Mouse (Mus musculus) left cerebral cortex, postnatal 10 days (tissue): ENCODE results near the gene Trim72. TPM values are rescaled to one million over a fixed set of nuclear protein-coding genes. Genes with fewer than 3 reads are reported as not detected.
"Not testable (repeated sequence)": the region's sequence is repeated elsewhere in the genome, so short reads cannot be mapped to it uniquely, and the experiment has no call there.

Experiments used
- DNase-seq, 2 experiments: peaks; one replicate each; pipeline ENCODE4 v3.0.0; 2021 to 2022; ENCODE audit warnings: low spot score in 2 of 2, mixed read lengths in 1 of 2; ENCODE audit errors: extremely low spot score in 1 of 2
- intact Hi-C: fragments of 180-260 bp; cut with DNase I; formaldehyde crosslinking; loops from one replicate; pipeline ENCODE4 v1.15.1; 2025
- total RNA-seq, 2 experiments: library from RNA; stranded (reverse); gene quantifications; 2 replicates each; pipeline ENCODE4 v1.2.3; 2021

The Trim72 gene
- total RNA-seq, 2 experiments from 2014 or later, result 0.39 to 0.62 TPM

GRCm38 (mm10) chr7:128004487-128005362 is 976 bp downstream of the Trim72 start:
- intact Hi-C loops, result no loop called here
- DNase-seq, result peak in 1 of 2 experiments; percentile 37

GRCm38 (mm10) chr7:128006193-128006592 is 2.4 kb downstream of the Trim72 start:
- intact Hi-C loops, result no loop called here

DNA sequence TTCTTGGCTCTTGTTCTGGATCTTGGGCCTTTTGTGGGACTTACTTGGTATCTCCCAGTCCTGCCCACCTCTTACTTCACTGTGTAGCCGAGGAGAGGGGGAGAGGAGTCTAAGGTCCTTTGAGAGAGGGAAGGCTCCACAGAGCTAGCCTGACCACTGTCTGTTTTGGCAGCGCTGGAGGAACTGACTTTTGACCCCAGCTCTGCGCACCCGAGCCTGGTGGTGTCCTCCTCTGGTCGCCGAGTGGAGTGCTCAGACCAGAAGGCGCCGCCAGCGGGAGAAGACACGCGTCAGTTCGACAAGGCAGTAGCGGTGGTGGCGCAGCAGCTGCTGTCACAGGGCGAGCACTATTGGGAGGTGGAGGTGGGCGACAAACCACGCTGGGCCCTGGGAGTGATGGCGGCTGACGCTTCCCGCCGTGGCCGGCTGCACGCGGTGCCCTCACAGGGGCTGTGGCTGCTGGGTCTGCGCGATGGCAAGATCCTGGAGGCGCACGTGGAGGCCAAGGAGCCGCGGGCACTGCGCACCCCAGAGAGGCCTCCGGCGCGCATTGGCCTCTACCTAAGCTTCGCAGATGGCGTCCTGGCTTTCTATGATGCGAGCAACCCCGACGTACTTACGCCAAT is 6.1 kb downstream of the Trim72 start:
- intact Hi-C loops, result no loop called here
- DNase-seq, result peak in 1 of 2 experiments; percentile 34

More at GRCm38 (mm10) chr7:128006193-128006592, 2.4 kb downstream of the Trim72 start:
- DNase-seq, result no peak

DNA sequence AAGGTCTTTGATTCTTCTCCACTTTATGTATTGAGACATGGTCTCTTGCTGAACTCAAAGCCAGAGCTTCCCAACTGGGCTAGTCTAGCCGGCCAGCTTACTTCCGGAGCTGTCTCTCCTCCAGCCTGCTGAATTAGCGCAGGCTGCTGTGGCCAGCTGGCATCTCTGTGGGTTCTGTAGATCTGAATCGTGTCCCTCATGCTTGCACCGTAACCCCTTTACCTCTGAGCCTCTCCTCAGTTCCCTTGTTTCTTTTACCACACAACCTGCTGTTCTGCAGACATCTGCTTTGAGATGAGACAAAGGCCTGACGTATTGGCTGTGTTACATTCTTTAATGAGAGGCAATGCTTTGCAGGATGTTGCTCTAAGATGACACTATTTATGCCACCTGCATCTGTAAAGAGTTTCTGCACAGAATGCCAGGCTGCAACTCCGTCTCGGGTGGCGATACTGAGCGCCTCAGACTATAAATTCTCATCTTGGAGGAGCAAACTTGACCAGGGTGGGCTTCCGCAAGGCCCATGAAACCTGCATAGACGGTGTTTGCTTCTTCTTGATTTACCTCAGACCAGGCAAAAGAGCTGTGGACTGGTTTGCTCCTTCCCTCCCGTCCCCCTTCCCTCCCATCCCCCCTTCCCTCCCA is 8.5 kb downstream of the Trim72 start:
- no peak for DNase-seq
- intact Hi-C loops, result no loop called here

- intact Hi-C loops, result no loop called here
- DNase-seq, result no peak
These were observed 9.4 kb downstream of the Trim72 start for GRCm38 (mm10) chr7:128013116-128013515.

GRCm38 (mm10) chr7:128016134-128016533 is 12.4 kb downstream of the Trim72 start:
- DNase-seq, intact Hi-C loops: not testable (repeated sequence)

GRCm38 (mm10) chr7:128016650-128017049 is 12.9 kb downstream of the Trim72 start:
- intact Hi-C loops, result no loop called here
- DNase-seq, result no peak

DNA sequence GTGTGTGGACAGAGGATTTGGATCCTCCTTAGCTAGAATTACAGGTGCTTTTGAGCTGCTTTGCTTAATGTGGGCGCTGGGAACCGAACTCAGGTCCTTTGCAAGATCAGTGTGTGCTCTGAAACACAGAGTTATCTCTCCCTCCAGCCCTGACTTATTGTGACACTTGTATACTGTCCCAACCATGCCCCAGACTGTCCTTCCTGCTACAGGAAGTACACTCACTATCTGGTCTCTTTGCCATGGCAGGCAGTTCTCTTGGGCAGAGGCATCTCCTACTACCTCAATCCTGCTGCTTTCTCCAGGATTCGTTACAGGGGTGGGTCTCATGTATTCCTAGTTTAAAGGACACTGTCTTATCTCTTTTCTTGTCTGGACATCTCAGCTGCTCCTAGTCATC is 14.5 kb downstream of the Trim72 start:
- intact Hi-C loops, result no loop called here
- no peak for DNase-seq

DNA sequence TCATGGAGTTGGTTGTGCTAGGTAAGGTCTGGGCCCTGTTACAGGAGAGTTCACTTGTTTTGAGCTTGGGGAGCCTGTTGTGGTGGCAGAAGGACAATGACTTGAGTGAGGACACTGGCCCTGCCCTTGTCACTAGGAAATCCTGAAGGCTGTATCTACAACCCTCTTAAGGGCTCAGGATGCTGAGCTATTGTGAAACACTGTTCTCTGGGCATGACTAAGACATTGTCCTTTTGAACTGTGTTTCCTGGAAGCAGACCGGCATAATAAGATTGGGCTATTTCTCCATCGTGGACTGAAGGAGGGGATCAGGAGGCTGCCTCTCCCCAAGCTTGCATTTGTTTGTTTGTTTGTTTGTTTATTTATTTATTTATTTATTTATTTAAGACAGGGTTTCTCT is 15.4 kb downstream of the Trim72 start:
- intact Hi-C loops, result no loop called here
- DNase-seq, result no peak

GRCm38 (mm10) chr7:128022974-128023373 is 19.2 kb downstream of the Trim72 start:
- DNase-seq, result no peak
- intact Hi-C loops, result no loop called here

DNA sequence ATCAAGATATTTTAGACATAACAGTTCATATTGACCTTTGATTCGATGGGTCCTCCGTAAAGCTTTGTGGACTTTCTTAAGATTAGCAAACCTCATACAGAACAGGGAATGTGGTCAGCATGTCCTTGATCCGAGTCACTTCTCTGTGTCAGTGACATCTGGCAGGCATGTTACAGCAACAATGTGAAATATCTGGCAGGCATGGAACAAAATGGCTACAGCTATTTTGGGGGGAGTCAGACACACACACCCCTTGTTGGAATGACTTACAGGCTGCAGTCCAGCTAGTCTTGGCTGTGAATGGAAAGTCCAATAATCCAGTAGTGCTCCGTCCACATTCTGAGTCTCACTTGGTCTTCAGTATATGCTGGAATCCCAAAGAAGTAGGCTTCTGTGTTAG is 19.8 kb downstream of the Trim72 start:
- intact Hi-C loops, result no loop called here
- DNase-seq, result no peak

DNA sequence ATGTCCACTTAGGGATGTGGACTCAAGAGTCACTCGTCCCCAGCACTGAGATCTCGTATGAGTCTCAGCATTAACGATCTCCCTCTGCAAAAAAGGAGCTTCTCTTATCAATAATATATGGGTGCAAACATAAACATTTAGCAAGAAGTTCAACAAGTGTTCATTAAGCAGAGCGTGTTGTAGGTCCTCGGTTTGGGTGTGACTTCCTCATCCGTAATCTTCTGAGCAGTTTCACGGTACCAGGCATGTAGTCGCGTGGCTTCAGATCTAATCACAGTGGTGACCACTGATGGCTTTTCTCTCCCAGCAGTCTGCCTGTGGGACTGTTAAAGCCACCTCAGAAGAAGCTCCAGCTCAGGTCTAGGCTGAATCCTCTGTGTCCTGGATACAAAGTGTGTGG is 20.6 kb downstream of the Trim72 start:
- intact Hi-C loops, result no loop called here
- DNase-seq, result no peak

DNA sequence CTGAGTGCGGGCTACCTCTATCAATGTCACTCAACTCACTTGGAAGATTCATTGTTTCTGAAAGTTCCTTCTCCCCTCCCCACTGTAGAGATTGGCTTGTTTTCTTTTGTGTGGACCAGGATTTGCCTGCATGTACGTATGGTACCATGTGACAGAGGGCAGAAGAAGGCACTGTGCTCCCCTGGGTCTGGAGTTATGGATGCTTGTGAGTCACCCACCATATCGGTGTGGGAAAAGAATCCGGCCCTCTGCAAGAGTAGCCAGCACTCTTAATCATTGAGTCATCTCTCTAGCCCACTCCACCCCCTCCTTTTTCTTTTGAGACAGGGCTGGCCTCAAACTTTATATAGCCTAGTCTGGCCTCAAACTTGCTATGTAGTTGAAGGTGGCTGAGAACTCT is 21.2 kb downstream of the Trim72 start:
- DNase-seq, result no peak
- intact Hi-C loops, result no loop called here

DNA sequence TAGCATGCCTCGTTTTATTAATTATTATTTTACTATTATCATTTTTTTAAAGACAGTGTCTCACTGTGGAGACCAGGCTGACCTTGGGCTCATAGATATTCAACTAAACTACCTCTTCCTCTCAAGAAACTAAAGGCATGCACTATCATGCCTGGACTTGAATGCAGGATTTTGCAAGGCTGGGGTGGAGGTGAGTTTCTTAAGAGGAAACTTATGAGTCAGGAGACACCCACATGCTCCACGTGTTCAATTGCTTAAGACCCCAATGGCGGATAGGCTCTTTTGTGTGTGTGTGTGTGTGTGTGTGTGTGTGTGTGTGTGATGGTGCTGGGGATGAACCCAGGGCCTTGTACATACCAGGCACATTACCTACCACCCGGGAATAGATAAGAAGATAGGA is 21.6 kb downstream of the Trim72 start:
- intact Hi-C loops, result no loop called here
- DNase-seq, result no peak

GRCm38 (mm10) chr7:128031403-128031976 is 27.7 kb downstream of the Trim72 start:
- DNase-seq, result no peak
- intact Hi-C loops, result no loop called here

- intact Hi-C loops, result no loop called here
- DNase-seq, result no peak
These were observed 28.7 kb downstream of the Trim72 start for GRCm38 (mm10) chr7:128032290-128032988.

DNA sequence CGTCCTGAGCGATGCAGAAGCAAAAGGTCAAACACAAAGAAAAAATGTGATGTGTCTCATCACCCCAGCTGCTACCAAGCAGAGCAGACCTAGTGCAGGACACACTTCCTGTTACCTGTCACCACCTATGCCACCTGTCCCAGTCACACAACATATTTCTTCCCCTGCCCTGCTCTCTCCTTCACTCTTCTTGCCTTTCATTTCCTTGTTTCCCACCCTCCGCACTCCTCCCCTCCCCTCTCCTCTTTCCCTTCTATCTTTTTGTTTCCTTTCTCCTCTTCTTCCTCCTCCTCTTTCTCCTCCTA is 29.2 kb downstream of the Trim72 start:
- no peak for DNase-seq
- intact Hi-C loops, result no loop called here

- intact Hi-C loops, result no loop called here
These were observed 29.9 kb downstream of the Trim72 start for GRCm38 (mm10) chr7:128033616-128034015.

GRCm38 (mm10) chr7:128042161-128042820 is 38.5 kb downstream of the Trim72 start:
- intact Hi-C loops, DNase-seq: not testable (repeated sequence)

More at GRCm38 (mm10) chr7:128033616-128034015, 29.9 kb downstream of the Trim72 start:
- no peak for DNase-seq
